Mouse (Mus musculus) intestine, embryonic 16.5 days (tissue): ENCODE measurements around the gene Trip12. TPM values are rescaled to one million over a fixed set of nuclear protein-coding genes. Genes with fewer than 3 reads are reported as not detected.

Source experiments
- ATAC-seq: fragments of 200-750 bp; cut with Nextera tagmentation; 2 replicates; pipeline ENCODE4 v1.8.0; 2017; ENCODE audit warnings: moderate TSS enrichment, moderate library complexity
- H3K27ac ChIP-seq: fragments of 300-500 bp; sonication (generic); 2 replicates; pipeline ENCODE4 v1.5.1; 2014; ENCODE audit warnings: mild to moderate bottlenecking, low read length
- H3K27me3 ChIP-seq: fragments of 300-500 bp; sonication (generic); replicated peaks from 2 replicates; pipeline ENCODE4 v1.6.1; 2014; ENCODE audit warnings: low read length, control low read depth, mixed read lengths; ENCODE audit not compliant: control insufficient read depth, insufficient read depth
- H3K36me3 ChIP-seq: fragments of 300-500 bp; sonication (generic); 2 replicates; pipeline ENCODE4 v1.6.1; 2014; ENCODE audit warnings: low read length, control low read depth; ENCODE audit not compliant: control insufficient read depth, insufficient read depth
- H3K4me1 ChIP-seq: fragments of 300-500 bp; sonication (generic); 2 replicates; pipeline ENCODE4 v1.6.1; 2014; ENCODE audit warnings: low read length, control low read depth, mixed read lengths; ENCODE audit not compliant: control insufficient read depth, insufficient read depth
- H3K4me2 ChIP-seq: fragments of 300-500 bp; sonication (generic); 2 replicates; pipeline ENCODE4 v1.6.1; 2014; ENCODE audit warnings: low read depth, low read length, control low read depth
- H3K4me3 ChIP-seq: fragments of 300-500 bp; sonication (generic); 2 replicates; pipeline ENCODE4 v1.5.1; 2014; ENCODE audit warnings: mild to moderate bottlenecking, low read length
- H3K9ac ChIP-seq: fragments of 300-500 bp; sonication (generic); 2 replicates; pipeline ENCODE4 v1.6.1; 2014; ENCODE audit warnings: low read depth, low read length
- H3K9me3 ChIP-seq: fragments of 300-500 bp; sonication (generic); 2 replicates; pipeline ENCODE4 v1.6.1; 2016; ENCODE audit warnings: low read length, control low read depth; ENCODE audit not compliant: control insufficient read depth
- WGBS: fragments of 180-500 bp; shearing (Covaris S2); extraction: QIAGEN DNeasy Blood & Tissue Kit; methylation state at CpG from one replicate; pipeline ENCODE4 v1.1.7; 2014; 5-methylcytosine and 5-hydroxymethylcytosine counted together
- polyA plus RNA-seq: library from polyadenylated mRNA; unstranded; fragments of >200 nt; fragmentation: Nextera tagmentation; extraction: Ambion mirVana; gene quantifications from 2 replicates; pipeline ENCODE4 v1.2.1, GENCODE M21; 2015

Trip12 gene
- polyA plus RNA-seq, 1 experiment from 2014 or later, result 34.5 TPM

DNA sequence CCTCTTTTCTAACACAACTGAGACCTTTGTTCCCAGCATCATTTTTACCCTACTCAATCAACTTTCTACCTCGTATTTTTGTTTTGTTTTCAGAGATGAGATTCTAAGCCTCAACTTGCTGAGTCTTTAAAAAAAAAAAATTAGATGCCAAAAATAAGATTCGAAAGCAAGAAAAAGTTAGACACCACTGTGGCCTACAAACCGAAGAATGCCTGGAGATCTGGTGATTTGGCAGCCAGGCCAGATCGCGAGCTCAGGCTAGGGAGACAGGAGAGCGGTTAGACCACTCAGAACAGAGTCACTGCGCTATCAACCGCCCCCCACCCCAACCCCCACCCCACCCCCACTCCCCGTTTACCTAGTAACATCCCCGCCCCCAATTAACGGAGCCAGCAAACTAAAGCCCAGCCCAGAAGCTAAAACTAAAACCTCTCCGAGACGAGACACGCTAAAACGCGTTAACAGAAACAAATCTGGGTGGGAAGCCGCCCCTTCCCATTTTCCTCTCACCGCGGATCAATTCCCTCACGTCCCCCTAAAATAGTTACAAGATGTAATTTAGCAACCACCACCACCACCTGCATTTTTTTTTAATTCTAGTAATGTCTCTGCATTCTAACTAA, 2.7 kb downstream of the Trip12 start:
- H3K9me3 ChIP-seq, result no peaks in the 10 kb centered on the region
- no peaks in the 10 kb centered on the region for H3K36me3 ChIP-seq
- H3K9ac ChIP-seq, result peak overlapping the region; percentile 98
- H3K4me3 ChIP-seq, result peak overlapping the region; percentile 93
- H3K27ac ChIP-seq, result peak overlapping the region; percentile 99; the same call in 1 of the 2 replicates
- H3K4me2 ChIP-seq, result peak overlapping the region; percentile 79
- H3K27me3 ChIP-seq, result no peaks in the 10 kb centered on the region
- WGBS, result 6% methylated on average over 20 of the region's 20 CpGs
- ATAC-seq, result no peak
- H3K4me1 ChIP-seq, result no peaks in the 10 kb centered on the region

DNA sequence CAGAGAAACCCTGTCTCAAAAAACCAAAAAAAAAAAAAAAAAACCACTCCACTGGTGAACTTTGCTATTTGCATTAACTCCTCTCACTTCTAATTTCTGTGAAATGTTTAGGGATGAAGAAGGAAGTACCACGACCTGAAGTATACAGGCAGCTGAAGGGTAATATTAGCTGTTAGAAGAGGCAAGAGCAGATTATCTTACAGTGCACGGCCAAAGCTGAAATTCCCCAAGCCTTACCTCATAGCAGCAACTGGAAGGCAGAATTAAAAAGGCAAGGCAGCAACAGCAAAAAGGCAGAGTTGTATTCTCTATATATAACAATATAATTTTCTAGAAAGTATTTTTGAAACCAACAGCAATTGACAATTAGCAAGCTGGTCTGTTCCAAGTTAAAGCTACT, 15.2 kb downstream of the Trip12 start:
- no peaks in the 10 kb centered on the region for H3K4me1 ChIP-seq
- no peak overlapping the region for H3K9ac ChIP-seq
- H3K36me3 ChIP-seq, result no peaks in the 10 kb centered on the region
- no peaks in the 10 kb centered on the region for H3K9me3 ChIP-seq
- WGBS, result 59% methylated on average over 2 of the region's 2 CpGs
- ATAC-seq, result no peak
- no peak overlapping the region for H3K27ac ChIP-seq
- no peak overlapping the region for H3K4me2 ChIP-seq
- H3K4me3 ChIP-seq, result no peak overlapping the region
- H3K27me3 ChIP-seq, result no peaks in the 10 kb centered on the region

DNA sequence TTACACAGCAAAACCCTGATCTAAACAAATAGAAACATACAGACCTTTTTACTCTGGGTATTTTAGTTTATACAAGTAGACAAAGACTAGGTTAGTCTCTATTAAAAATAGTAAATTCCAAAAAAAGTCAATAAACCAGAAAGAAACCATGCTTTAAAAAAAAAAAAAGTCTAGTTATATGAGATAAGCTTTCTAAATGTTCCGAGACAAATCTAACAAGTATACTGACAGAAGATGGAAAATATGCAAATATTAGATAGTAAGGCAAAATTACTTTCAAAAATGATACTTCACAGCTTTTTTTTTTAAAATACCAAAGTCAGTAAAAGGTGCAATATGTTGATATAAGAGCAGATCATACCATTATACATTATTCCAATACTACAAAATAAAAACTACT, 22.7 kb downstream of the Trip12 start:
- Histone ChIP-seq H3K9ac (no peak overlapping the region), H3K27ac (no peak overlapping the region), H3K4me1 (no peaks in the 10 kb centered on the region), H3K9me3 (no peaks in the 10 kb centered on the region), H3K4me2 (no peak overlapping the region), H3K27me3 (no peaks in the 10 kb centered on the region), H3K4me3 (no peak overlapping the region), H3K36me3 (no peaks in the 10 kb centered on the region)
- WGBS, result 91% methylated on average over 1 of the region's 1 CpGs
- no peak for ATAC-seq

DNA sequence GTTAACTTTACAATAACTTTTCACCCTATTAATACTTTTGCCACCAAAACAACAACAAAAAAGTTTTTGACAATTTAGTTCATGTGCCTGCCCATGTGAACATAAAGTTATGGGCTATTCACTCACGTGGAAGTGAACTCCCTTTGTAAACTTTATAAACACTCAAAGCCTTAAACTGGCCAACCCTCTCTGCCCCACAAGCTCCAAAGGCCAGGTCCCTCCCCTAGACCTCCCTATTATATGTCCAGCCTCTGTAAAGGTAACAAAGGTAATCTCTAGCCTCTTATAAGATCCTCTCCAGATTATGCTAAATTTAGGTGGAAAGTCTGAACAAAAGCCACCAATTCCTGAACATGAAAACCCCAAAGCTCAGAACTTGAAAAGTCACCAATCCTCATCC, 36.5 kb downstream of the Trip12 start:
- Histone ChIP-seq H3K27ac (no peak overlapping the region), H3K9me3 (no peaks in the 10 kb centered on the region), H3K9ac (no peak overlapping the region), H3K36me3 (no peaks in the 10 kb centered on the region), H3K4me2 (no peak overlapping the region), H3K4me1 (no peaks in the 10 kb centered on the region; the same call in 1 of the 2 replicates), H3K27me3 (no peaks in the 10 kb centered on the region), H3K4me3 (no peak overlapping the region)
- WGBS, result 44% methylated on average over 1 of the region's 1 CpGs
- ATAC-seq, result no peak

DNA sequence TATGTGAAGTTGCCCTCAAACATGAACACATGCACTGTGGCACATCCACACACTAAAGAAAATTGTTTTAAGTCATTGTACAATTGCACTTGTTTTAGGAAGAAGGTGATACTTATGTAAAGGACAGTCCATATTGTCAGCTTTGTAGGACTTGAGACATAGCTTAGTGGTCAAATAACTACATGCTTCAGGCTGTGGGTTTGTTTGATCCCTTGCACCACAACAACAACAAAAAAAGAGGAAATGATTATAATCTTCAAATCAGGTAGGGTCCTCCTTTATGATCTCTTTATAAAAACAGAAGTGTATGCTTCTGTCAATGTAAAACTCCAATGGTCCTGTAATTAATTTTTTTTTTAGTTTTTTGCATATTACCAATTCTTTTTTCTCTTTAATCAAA, 41.1 kb downstream of the Trip12 start:
- Histone ChIP-seq H3K4me1 (no peaks in the 10 kb centered on the region; the same call in 1 of the 2 replicates), H3K27me3 (no peaks in the 10 kb centered on the region), H3K36me3 (no peaks in the 10 kb centered on the region), H3K4me3 (no peak overlapping the region), H3K9ac (no peak overlapping the region), H3K27ac (no peak overlapping the region), H3K4me2 (no peak overlapping the region), H3K9me3 (no peaks in the 10 kb centered on the region)
- ATAC-seq, result no peak

DNA sequence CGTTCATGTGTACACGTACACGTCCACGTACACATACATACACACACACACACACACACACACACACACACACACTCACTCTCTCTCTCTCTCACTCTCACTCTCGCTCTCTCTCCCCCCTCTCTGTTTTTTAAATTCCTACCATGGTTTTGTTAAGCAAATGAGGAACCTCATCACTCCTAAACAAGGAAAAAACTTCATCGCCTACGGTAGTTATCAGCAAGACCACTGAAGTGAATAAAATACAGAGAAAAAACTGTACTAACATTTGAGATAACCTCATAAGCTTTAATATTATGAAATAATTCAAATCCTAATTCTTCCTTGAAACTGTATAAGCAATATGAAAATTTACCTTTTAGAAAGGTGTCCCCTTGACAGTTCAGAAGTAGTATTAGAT, 45.0 kb downstream of the Trip12 start:
- Histone ChIP-seq H3K9ac (no peak overlapping the region), H3K4me2 (no peak overlapping the region), H3K27me3 (no peaks in the 10 kb centered on the region), H3K36me3 (peaks cover 6% of the 10 kb centered on the region), H3K4me1 (no peaks in the 10 kb centered on the region), H3K9me3 (no peaks in the 10 kb centered on the region), H3K4me3 (no peak overlapping the region), H3K27ac (no peak overlapping the region)
- ATAC-seq, result no peak
- 98% methylated on average over 7 of the region's 7 CpGs for WGBS

DNA sequence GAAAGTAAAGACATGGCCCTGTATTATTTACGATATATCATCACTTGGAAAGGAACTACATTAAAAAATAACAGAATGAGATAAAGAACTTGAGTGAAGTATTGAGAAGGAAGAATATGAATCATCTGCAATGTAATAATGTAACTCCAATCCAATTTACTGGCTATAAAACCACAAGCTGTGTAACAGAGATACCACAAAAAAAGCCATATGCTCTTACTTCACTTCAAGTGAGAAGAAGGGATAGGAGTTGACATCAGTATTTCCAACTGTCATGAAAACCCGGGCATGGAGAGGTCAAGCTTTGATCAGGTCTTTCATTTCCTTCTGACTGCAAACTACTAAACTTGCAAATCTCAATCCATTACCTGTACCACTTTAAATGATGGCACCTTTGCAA, 48.9 kb downstream of the Trip12 start:
- Histone ChIP-seq H3K36me3 (peaks cover 6% of the 10 kb centered on the region), H3K9me3 (no peaks in the 10 kb centered on the region), H3K4me2 (no peak overlapping the region), H3K4me3 (no peak overlapping the region), H3K27ac (no peak overlapping the region), H3K4me1 (no peaks in the 10 kb centered on the region), H3K9ac (no peak overlapping the region), H3K27me3 (no peaks in the 10 kb centered on the region)
- ATAC-seq, result no peak
- 91% methylated on average over 2 of the region's 2 CpGs for WGBS

DNA sequence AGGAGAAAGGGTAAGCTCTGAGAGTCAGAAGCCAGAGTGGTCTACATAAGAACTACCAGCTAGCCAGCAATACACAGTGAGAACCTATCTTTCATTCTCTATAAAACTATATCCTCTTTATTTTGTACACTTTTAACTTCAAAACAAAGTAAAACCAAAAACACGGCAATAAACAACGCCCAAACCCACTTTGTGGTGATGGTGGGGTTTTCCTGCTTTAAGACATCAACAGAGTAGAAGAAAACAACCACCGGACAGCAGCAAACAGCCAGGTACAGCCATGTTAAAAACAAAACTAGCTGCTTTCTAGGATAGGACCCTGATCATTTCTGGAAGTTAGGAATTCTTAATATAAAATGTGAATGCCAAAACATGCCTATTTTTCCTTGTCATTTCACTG, 59.7 kb downstream of the Trip12 start:
- H3K9ac ChIP-seq, result no peak overlapping the region
- no peaks in the 10 kb centered on the region for H3K27me3 ChIP-seq
- H3K4me2 ChIP-seq, result no peak overlapping the region
- 93% methylated on average over 3 of the region's 3 CpGs for WGBS
- H3K36me3 ChIP-seq, result peaks cover 3% of the 10 kb centered on the region
- no peak for ATAC-seq
- H3K27ac ChIP-seq, result no peak overlapping the region
- H3K4me3 ChIP-seq, result no peak overlapping the region
- no peaks in the 10 kb centered on the region for H3K4me1 ChIP-seq
- no peaks in the 10 kb centered on the region for H3K9me3 ChIP-seq

DNA sequence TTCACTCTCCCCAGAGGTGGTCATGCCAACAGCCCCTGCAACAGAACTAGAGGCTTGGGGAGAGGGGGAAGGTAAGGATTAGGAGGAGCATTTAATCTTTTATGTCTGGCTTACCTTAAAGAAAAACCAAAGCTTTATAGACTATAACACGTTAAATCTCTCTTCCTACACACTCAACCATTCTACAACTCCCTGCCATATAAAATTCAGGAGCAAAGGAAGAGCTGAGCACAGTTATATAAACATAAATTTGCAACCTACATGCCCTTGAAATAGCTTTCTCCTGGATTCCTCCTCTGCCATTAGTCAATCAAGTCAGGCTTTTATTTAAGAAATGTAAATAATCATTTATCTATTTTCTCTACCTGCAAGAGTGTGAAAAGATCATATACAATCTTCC, 62.9 kb downstream of the Trip12 start:
- Histone ChIP-seq H3K9me3 (no peaks in the 10 kb centered on the region), H3K36me3 (no peaks in the 10 kb centered on the region)

DNA sequence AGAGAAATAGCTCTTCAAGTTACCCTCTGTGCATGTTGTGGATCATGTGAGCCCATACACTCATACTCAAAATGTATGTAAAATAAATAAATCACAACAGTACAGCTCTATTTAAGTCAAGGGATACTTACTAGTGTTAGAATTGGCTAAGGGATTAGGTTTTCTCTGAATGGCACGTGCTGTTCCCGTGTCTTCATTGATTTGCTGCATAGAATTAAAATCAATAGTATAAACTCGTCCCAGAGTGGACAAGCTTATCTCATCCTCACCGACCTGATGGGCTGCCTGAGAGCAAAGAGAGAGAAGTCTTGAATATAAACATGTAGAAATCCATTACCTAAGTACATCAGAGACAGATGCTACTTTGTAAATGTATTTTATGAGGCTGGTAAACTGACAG, 81.5 kb downstream of the Trip12 start:
- H3K36me3 ChIP-seq, result 0 out of 2 replicates have a peak, but pooled peaks cover 5% of the 10 kb centered on the region
- no peak for ATAC-seq
- no peak overlapping the region for H3K4me3 ChIP-seq
- H3K4me2 ChIP-seq, result no peak overlapping the region
- WGBS, result 67% methylated on average over 4 of the region's 4 CpGs
- H3K27ac ChIP-seq, result no peak overlapping the region
- H3K4me1 ChIP-seq, result no peaks in the 10 kb centered on the region
- H3K27me3 ChIP-seq, result no peaks in the 10 kb centered on the region
- no peaks in the 10 kb centered on the region for H3K9me3 ChIP-seq
- no peak overlapping the region for H3K9ac ChIP-seq

More for the DNA sequence above, 62.9 kb downstream of the Trip12 start:
- 76% methylated on average over 1 of the region's 1 CpGs for WGBS
- Histone ChIP-seq H3K4me2 (no peak overlapping the region), H3K9ac (no peak overlapping the region), H3K27me3 (no peaks in the 10 kb centered on the region), H3K4me3 (no peak overlapping the region), H3K27ac (no peak overlapping the region), H3K4me1 (no peaks in the 10 kb centered on the region)
- no peak for ATAC-seq
